27 mouse cellular contexts compared by ENCODE assay signal in the genomic region with DNA sequence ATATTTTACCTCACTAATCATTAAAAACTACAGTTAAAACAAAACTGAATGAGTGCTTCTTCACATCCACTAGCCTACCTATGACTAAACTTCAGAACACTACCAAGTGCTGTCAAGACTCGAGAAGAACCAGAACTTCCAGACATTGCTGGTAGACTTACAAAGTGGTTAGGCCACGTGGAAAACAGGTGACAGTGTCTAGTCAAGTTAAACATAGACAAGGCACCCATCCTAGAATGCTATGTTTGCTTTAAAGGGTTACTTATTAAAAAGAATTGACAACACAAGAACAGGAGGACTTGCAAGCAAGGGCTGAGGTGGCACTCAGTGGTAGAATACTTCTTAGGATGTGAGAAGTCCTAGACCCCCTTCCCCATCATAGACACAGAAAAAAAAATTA.
DNase-seq lines count a peak whose midpoint lies in the region; ATAC-seq and TF ChIP-seq lines count a peak whose summit lies in the region.
"Had no signal": no experiment of that assay in that cellular context is flagged by ENCODE, and none has a peak within 500 bp of the region (broad histone marks: within the 10 kb centered on the region; RNA-seq: fewer than 3 reads in every experiment).

No protein-coding gene starts in this region.

- no peak overlapping the region for H3K4me3 ChIP-seq in kidney, adult 2 months (ENCODE audit: insufficient read depth, low read depth, low read length)
- no peak overlapping the region for H3K4me3 ChIP-seq in kidney, embryonic 15.5 days (replicated peaks)
- H3K4me3 ChIP-seq in liver, postnatal 0 days (ENCODE audit: low read depth, low read length) = no peak overlapping the region
- H3K4me3 ChIP-seq in liver, embryonic 11.5 days (ENCODE audit: low read depth, low read length) = no peak overlapping the region
- H3K4me3 ChIP-seq: embryonic facial prominence, embryonic 12.5 days; embryonic facial prominence, embryonic 15.5 days; gastrocnemius, adult 2 months; hindbrain, embryonic 12.5 days had no signal

- no peak overlapping the region for H3K4me2 ChIP-seq in kidney, embryonic 15.5 days
- H3K4me2 ChIP-seq in liver, postnatal 0 days (ENCODE audit: low read depth, low read length) = no peak overlapping the region
- H3K4me2 ChIP-seq in liver, embryonic 11.5 days = no peak overlapping the region
- H3K4me2 ChIP-seq: embryonic facial prominence, embryonic 12.5 days; embryonic facial prominence, embryonic 15.5 days; heart, embryonic 11.5 days; hindbrain, embryonic 12.5 days had no signal

- H3K27ac ChIP-seq in kidney, adult 2 months (ENCODE audit: insufficient read depth, low read depth, low read length) = no peak overlapping the region
- no peak overlapping the region for H3K27ac ChIP-seq in kidney, embryonic 15.5 days
- no peak overlapping the region for H3K27ac ChIP-seq in liver, postnatal 0 days (ENCODE audit: low read depth)
- no peak overlapping the region for H3K27ac ChIP-seq in liver, embryonic 11.5 days (ENCODE audit: low read depth, low read length)
- H3K27ac ChIP-seq: embryonic facial prominence, embryonic 12.5 days; embryonic facial prominence, embryonic 15.5 days; gastrocnemius, adult 2 months; hindbrain, embryonic 12.5 days had no signal

- no peaks in the 10 kb centered on the region for H3K27me3 ChIP-seq in kidney, adult 2 months (replicated peaks; ENCODE audit: control insufficient read depth, insufficient read depth, low read length)
- no peaks in the 10 kb centered on the region for H3K27me3 ChIP-seq in kidney, embryonic 15.5 days
- no peaks in the 10 kb centered on the region for H3K27me3 ChIP-seq in liver, postnatal 0 days (ENCODE audit: insufficient read depth, low read length)
- no peaks in the 10 kb centered on the region for H3K27me3 ChIP-seq in liver, embryonic 11.5 days (replicated peaks; ENCODE audit: control insufficient read depth, insufficient read depth, low read length)
- H3K27me3 ChIP-seq: CH12.LX; embryonic facial prominence, embryonic 12.5 days; embryonic facial prominence, embryonic 15.5 days; hindbrain, embryonic 12.5 days; Patski had no signal

- ATAC-seq in kidney, embryonic 15.5 days (replicated peaks; ENCODE audit: low FRiP score) = 0 out of 2 replicates have a peak, but pooled peaks have one; percentile 40
- ATAC-seq in liver, postnatal 0 days = peak; percentile 35; the same call in 1 of the 2 replicates
- no peak for ATAC-seq in liver, embryonic 11.5 days (replicated peaks; ENCODE audit: low FRiP score)
- ATAC-seq: forebrain, embryonic 14.5 days; forebrain, postnatal 0 days; Patski had no signal

- no peak for TF ChIP-seq CTCF in kidney, adult 2 months (conservative IDR thresholded peaks at IDR 0.05; ENCODE audit: insufficient read depth, insufficient read length, low read depth, low read length)
- no peak for TF ChIP-seq CTCF in liver, postnatal 0 days (IDR thresholded peaks at IDR 0.05; ENCODE audit: low read depth)

- H3K4me1 ChIP-seq in kidney, adult 2 months (ENCODE audit: control insufficient read depth, insufficient read depth, low read length) = peaks cover 2% of the 10 kb centered on the region; the same call in 1 of the 2 replicates
- no peaks in the 10 kb centered on the region for H3K4me1 ChIP-seq in kidney, embryonic 15.5 days
- H3K4me1 ChIP-seq in liver, postnatal 0 days (ENCODE audit: insufficient read depth) = peaks cover 7% of the 10 kb centered on the region; the same call in 1 of the 2 replicates
- H3K4me1 ChIP-seq in liver, embryonic 11.5 days (replicated peaks; ENCODE audit: control insufficient read depth, insufficient read depth, low read length) = 0 out of 2 replicates have a peak, but pooled peaks cover 2% of the 10 kb centered on the region
- H3K4me1 ChIP-seq: embryonic facial prominence, embryonic 12.5 days; embryonic facial prominence, embryonic 15.5 days; hindbrain, embryonic 12.5 days had no signal

- H3K9ac ChIP-seq in kidney, embryonic 15.5 days = no peak overlapping the region
- H3K9ac ChIP-seq in liver, postnatal 0 days (replicated peaks) = no peak overlapping the region
- H3K9ac ChIP-seq in liver, embryonic 11.5 days (ENCODE audit: low read depth, low read length) = no peak overlapping the region
- H3K9ac ChIP-seq: embryonic facial prominence, embryonic 12.5 days; embryonic facial prominence, embryonic 15.5 days; forebrain, postnatal 0 days; hindbrain, embryonic 12.5 days had no signal

- peak; percentile 50 for DNase-seq in kidney, adult 2 months
- no peak for DNase-seq in kidney, postnatal 4 days
- no peak for DNase-seq in kidney, postnatal 10 days
- no peak for DNase-seq in liver, postnatal 0 days
- DNase-seq in liver, embryonic 11.5 days (ENCODE audit: low spot score) = no peak
- DNase-seq in kidney, postnatal 36 days = peak; percentile 18 to 24
- no peak for DNase-seq in adrenal gland, adult (ENCODE audit: inconsistent age in 2 of 2, low spot score in 1 of 2)
- DNase-seq: adrenal gland, adult 2 months; adrenal gland, postnatal 14 days; B cell, adult 2 months; cerebellum, adult 11 months; cerebellum, adult 2 months; cerebellum, adult 9-11 months; cerebellum, postnatal 25 days; forebrain, postnatal 0 days; gastrocnemius, adult 2 months; gastrocnemius, postnatal 14 days; heart, adult 11 months had no signal

- no peaks in the 10 kb centered on the region for H3K9me3 ChIP-seq in kidney, embryonic 15.5 days (replicated peaks)
- H3K9me3 ChIP-seq in liver, postnatal 0 days (ENCODE audit: low read length) = no peaks in the 10 kb centered on the region
- no peaks in the 10 kb centered on the region for H3K9me3 ChIP-seq in liver, embryonic 11.5 days (ENCODE audit: control insufficient read depth, low read length)
- H3K9me3 ChIP-seq: embryonic facial prominence, embryonic 12.5 days; embryonic facial prominence, embryonic 15.5 days; hindbrain, embryonic 12.5 days had no signal

- no peak for TF ChIP-seq POLR2A in kidney, adult 2 months (IDR thresholded peaks at IDR 0.05; ENCODE audit: low read depth, low read length)

- no peak for TF ChIP-seq EP300 in liver, postnatal 0 days (IDR thresholded peaks at IDR 0.05; ENCODE audit: low read depth)

- H3K36me3 ChIP-seq in kidney, adult 2 months (ENCODE audit: control insufficient read depth, insufficient read depth, low read length) = no peaks in the 10 kb centered on the region
- no peaks in the 10 kb centered on the region for H3K36me3 ChIP-seq in kidney, embryonic 15.5 days
- no peaks in the 10 kb centered on the region for H3K36me3 ChIP-seq in liver, postnatal 0 days (replicated peaks; ENCODE audit: insufficient read depth, low read length)
- H3K36me3 ChIP-seq in liver, embryonic 11.5 days (ENCODE audit: control insufficient read depth, insufficient read depth, low read length) = no peaks in the 10 kb centered on the region
- H3K36me3 ChIP-seq: embryonic facial prominence, embryonic 12.5 days; embryonic facial prominence, embryonic 15.5 days; G1E; hindbrain, embryonic 12.5 days had no signal

- WGBS in kidney, adult 2 months = 53% methylated on average over 2 of the region's 2 CpGs
- WGBS in kidney, embryonic 15.5 days = 69% methylated on average over 2 of the region's 2 CpGs
- WGBS in liver, postnatal 0 days (ENCODE audit: insufficient replicate concordance) = 45% methylated on average over 2 of the region's 2 CpGs
- 61% methylated on average over 2 of the region's 2 CpGs for WGBS in liver, embryonic 11.5 days

Comparison
In these comparisons a context has a peak if more than half of its experiments do, and no peak if none do; other contexts are left out.
1. DNase-seq: peak in kidney, adult 2 months (single experiment) and kidney, postnatal 36 days (2 of 2); none in kidney, postnatal 4 days (0 of 2), kidney, postnatal 10 days (single experiment), liver, postnatal 0 days (single experiment), liver, embryonic 11.5 days (single experiment) and adrenal gland, adult (0 of 2).